Mouse (Mus musculus) liver, postnatal 0 days (tissue): ENCODE results near the gene Olfr223. TPM values are rescaled to one million over a fixed set of nuclear protein-coding genes. Genes with fewer than 3 reads are reported as not detected.

Source experiments
- ATAC-seq: fragments of 200-750 bp; cut with Nextera tagmentation; 2 replicates; pipeline ENCODE4 v1.8.0; 2017; ENCODE audit warnings: mild to moderate bottlenecking, moderate library complexity
- DNase-seq: peaks from one replicate; pipeline ENCODE4 v3.0.0-alpha.2; 2016
- H3K27ac ChIP-seq: fragments of 300-500 bp; sonication (generic); 2 replicates; pipeline ENCODE4 v1.5.1; 2014; ENCODE audit warnings: antibody characterized with exemption, moderate library complexity, mild to moderate bottlenecking, low read depth
- H3K27me3 ChIP-seq: fragments of 300-500 bp; sonication (generic); 2 replicates; pipeline ENCODE4 v1.6.1; 2014; ENCODE audit warnings: low read length, control low read depth, mixed read lengths; ENCODE audit not compliant: insufficient read depth
- H3K36me3 ChIP-seq: fragments of 300-500 bp; sonication (generic); replicated peaks from 2 replicates; pipeline ENCODE4 v1.6.1; 2014; ENCODE audit warnings: mild to moderate bottlenecking, control low read depth, low read length, moderate library complexity, mixed read lengths; ENCODE audit not compliant: insufficient read depth
- H3K4me1 ChIP-seq: fragments of 300-500 bp; sonication (generic); 2 replicates; pipeline ENCODE4 v1.6.1; 2014; ENCODE audit warnings: antibody characterized with exemption, mild to moderate bottlenecking, control low read depth; ENCODE audit not compliant: insufficient read depth
- H3K4me2 ChIP-seq: fragments of 300-500 bp; sonication (generic); 2 replicates; pipeline ENCODE4 v1.6.1; 2014; ENCODE audit warnings: low read depth, mild to moderate bottlenecking, low read length, moderate library complexity, mixed read lengths
- H3K4me3 ChIP-seq: fragments of 300-500 bp; sonication (generic); 2 replicates; pipeline ENCODE4 v1.5.1; 2014; ENCODE audit warnings: low read depth, low read length
- H3K9ac ChIP-seq: fragments of 300-500 bp; sonication (generic); replicated peaks from 2 replicates; pipeline ENCODE4 v1.6.1; 2014; ENCODE audit warnings: mild to moderate bottlenecking, moderate library complexity
- H3K9me3 ChIP-seq: fragments of 300-500 bp; sonication (generic); 2 replicates; pipeline ENCODE4 v1.6.1; 2016; ENCODE audit warnings: mild to moderate bottlenecking, control low read depth, low read length, mixed read lengths
- CTCF ChIP-seq: sonication (generic); IDR thresholded peaks from 2 replicates; pipeline ENCODE4 v1.5.1; 2016; ENCODE audit warnings: antibody characterized with exemption, low read depth
- EP300 ChIP-seq: IDR thresholded peaks from 2 replicates; pipeline ENCODE4 v1.6.1; 2016; ENCODE audit warnings: antibody characterized with exemption, low read depth, mild to moderate bottlenecking
- WGBS: fragments of 180-500 bp; shearing (Covaris S2); extraction: QIAGEN DNeasy Blood & Tissue Kit; methylation state at CpG from one replicate; pipeline ENCODE4 v1.1.7; 2014; ENCODE audit not compliant: insufficient replicate concordance; 5-methylcytosine and 5-hydroxymethylcytosine counted together
- polyA plus RNA-seq: library from polyadenylated mRNA; unstranded; fragments of >200 nt; fragmentation: Nextera tagmentation; extraction: Ambion mirVana; gene quantifications from 2 replicates; pipeline ENCODE4 v1.2.1, GENCODE M21; 2015

Olfr223 gene
- polyA plus RNA-seq, 1 experiment from 2014 or later, result not detected

DNA sequence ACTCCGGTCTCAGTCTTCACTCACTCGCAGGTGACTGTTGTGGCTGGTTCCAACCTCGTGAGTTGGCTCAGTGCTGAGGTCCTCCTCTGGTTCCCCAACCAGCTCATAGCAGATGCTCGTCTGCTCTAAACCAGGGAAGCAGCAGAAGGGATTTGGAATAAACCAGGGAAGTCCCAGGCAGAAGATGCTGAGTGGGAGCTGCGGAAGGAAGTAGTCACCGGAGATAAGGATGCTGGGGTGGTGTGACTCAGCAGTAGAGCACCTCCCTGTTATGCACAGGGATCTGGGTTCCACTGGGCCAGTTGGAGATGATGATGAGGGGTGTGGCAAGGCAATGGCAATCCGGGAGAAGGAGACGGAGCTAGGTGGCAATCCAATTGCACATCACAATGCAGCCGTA lies 49.1 kb downstream of the Olfr223 start:
- Histone ChIP-seq H3K4me2 (peak overlapping the region; percentile 27; the same call in 1 of the 2 replicates), H3K9me3 (no peaks in the 10 kb centered on the region), H3K27me3 (no peaks in the 10 kb centered on the region), H3K9ac (no peak overlapping the region), H3K4me1 (peaks cover 16% of the 10 kb centered on the region), H3K36me3 (no peaks in the 10 kb centered on the region), H3K27ac (no peak overlapping the region), H3K4me3 (no peak overlapping the region; the same call in 1 of the 2 replicates)
- DNase-seq (no peak), ATAC-seq (no peak)
- WGBS, result 66% methylated on average over 9 of the region's 9 CpGs
- TF ChIP-seq EP300, result no peak
- no peak for TF ChIP-seq CTCF

DNA sequence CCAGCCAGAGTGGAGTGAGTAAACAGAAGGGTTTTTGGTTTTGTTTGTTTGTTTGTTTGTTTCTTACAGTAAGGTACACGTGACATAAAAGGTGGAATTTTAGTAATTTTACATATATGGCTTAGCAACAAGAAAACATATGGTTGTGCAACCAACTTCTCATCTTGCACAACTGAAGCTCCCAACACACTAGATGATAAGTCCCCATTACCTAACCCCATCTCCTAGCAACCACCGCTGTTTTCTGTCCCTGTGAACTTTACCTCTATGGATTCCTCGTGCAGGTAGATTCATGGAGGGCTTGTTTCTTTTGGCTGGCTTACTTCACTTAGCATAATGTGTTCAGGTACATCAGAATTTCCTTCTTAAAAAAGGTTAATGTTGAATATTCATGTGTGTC lies 49.7 kb downstream of the Olfr223 start:
- H3K27me3 ChIP-seq, result no peaks in the 10 kb centered on the region
- H3K4me2 ChIP-seq, result peak overlapping the region; percentile 27
- H3K4me1 ChIP-seq, result peaks cover 16% of the 10 kb centered on the region
- H3K27ac ChIP-seq, result 0 out of 2 replicates have a peak overlapping the region, but pooled peaks have one; percentile 32
- ATAC-seq (peak; percentile 87), DNase-seq (peak; percentile 50)
- H3K4me3 ChIP-seq, result no peak overlapping the region; the same call in 1 of the 2 replicates
- H3K36me3 ChIP-seq, result no peaks in the 10 kb centered on the region
- TF ChIP-seq CTCF, result no peak
- peak; percentile 26; the same call in 1 of the 2 replicates for TF ChIP-seq EP300
- 35% methylated on average over 3 of the region's 3 CpGs for WGBS
- H3K9me3 ChIP-seq, result no peaks in the 10 kb centered on the region
- no peak overlapping the region for H3K9ac ChIP-seq

DNA sequence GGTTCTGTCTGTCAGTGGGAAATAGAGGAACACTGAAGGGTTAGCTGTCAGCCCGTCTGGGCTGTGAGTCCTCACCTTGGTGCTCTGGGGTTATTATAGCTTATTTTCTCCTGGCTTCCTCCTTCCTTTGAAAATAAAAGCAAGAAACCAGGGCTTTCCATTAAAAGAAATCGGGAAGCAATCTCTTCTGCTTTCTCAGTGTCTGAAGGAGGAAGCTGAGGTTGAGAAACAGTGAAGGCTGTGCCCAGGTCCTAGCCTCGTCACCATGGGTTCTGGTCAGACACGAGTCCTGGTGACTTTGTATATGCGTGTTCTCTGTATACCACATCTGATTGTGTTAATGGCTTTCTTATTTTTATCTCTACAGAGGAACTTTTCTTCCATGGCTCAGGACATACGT lies 50.6 kb downstream of the Olfr223 start:
- peak; percentile 41 for ATAC-seq
- no peak for DNase-seq
- WGBS, result 29% methylated on average over 6 of the region's 6 CpGs

DNA sequence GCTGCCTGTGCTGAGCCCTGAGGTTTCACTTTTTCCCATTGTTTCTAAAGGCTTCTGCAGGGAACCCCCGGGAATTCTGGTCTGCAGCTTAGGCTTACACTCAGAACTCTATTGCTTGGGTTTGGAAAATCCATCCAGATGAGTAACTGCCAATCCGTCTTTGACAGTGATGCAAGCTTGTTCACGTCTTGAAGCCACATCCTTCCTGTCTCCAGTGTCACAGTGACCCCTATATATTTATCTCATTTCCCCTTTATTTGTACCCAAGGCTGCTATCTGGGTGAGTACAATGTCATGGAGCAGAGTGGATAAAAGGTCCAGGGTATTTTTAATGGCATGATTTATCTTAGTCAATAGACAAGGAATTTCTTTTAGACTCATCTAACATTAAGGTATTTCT lies 51.8 kb downstream of the Olfr223 start, which contains the start of gene Nlrp3:
Gene Nlrp3, plus strand, starts transcription at position 245 of the 400 bp plus-strand sequence.
- Histone ChIP-seq H3K4me1 (peaks cover 16% of the 10 kb centered on the region), H3K4me2 (peak within 1 kb of the TSS; percentile 22; the same call in 1 of the 2 replicates), H3K36me3 (no peaks in the 10 kb centered on the region), H3K27ac (peak within 1 kb of the TSS; percentile 60), H3K9me3 (no peaks in the 10 kb centered on the region), H3K9ac (no peak within 1 kb of the TSS), H3K27me3 (no peaks in the 10 kb centered on the region), H3K4me3 (no peak within 1 kb of the TSS)
- WGBS, result 25% methylated on average over 3 of the region's 3 CpGs
- DNase-seq (no peak), ATAC-seq (no peak)
- TF ChIP-seq CTCF (no peak), EP300 (0 out of 2 replicates have a peak, but pooled peaks have one; percentile 24)

More for the DNA sequence above, 50.6 kb downstream of the Olfr223 start:
- peak overlapping the region; percentile 60 for H3K27ac ChIP-seq
- TF ChIP-seq EP300, result no peak
- TF ChIP-seq CTCF, result no peak
- H3K27me3 ChIP-seq, result no peaks in the 10 kb centered on the region
- no peaks in the 10 kb centered on the region for H3K36me3 ChIP-seq
- no peaks in the 10 kb centered on the region for H3K9me3 ChIP-seq
- H3K9ac ChIP-seq, result no peak overlapping the region
- H3K4me1 ChIP-seq, result peaks cover 16% of the 10 kb centered on the region
- no peak overlapping the region for H3K4me2 ChIP-seq
- no peak overlapping the region for H3K4me3 ChIP-seq

DNA sequence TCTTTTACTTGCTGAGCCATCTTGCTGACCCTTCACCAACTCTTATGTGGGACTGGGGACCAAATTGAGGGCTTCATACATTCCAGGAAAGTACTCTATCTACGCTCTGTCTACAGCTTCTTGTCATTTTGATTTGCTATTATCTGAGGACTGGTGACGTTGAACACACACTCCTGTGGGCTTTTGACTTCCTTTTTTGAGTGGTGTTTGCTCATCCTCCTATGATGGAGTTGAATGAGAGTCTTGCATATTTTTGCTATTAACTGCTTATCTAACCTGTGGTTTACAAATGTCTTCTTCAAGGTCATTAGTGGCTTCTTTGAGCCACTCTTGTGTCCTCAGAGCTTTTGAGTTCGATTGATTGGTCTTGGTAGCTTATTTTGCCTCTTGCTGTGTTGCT lies 53.0 kb downstream of the Olfr223 start:
- H3K36me3 ChIP-seq, result no peaks in the 10 kb centered on the region
- DNase-seq, result no peak
- no peak overlapping the region for H3K9ac ChIP-seq
- no peaks in the 10 kb centered on the region for H3K27me3 ChIP-seq
- H3K4me3 ChIP-seq, result no peak overlapping the region
- no peak for ATAC-seq
- H3K4me2 ChIP-seq, result no peak overlapping the region
- H3K27ac ChIP-seq, result no peak overlapping the region
- WGBS, result 29% methylated on average over 3 of the region's 3 CpGs
- peaks cover 16% of the 10 kb centered on the region for H3K4me1 ChIP-seq
- no peaks in the 10 kb centered on the region for H3K9me3 ChIP-seq
- TF ChIP-seq CTCF (no peak), EP300 (no peak)

Other genes with a start within 250 kb of the Olfr223 start
- gene Prss38, start 217.6 kb downstream of the Olfr223 start, polyA plus RNA-seq, result not detected in 2 replicates
- 3.2 and 3.6 TPM in 2 replicates for gene Jmjd4, start 143.2 kb downstream of the Olfr223 start, polyA plus RNA-seq
- 32.4 and 33.5 TPM in 2 replicates for gene Snap47, start 142.1 kb downstream of the Olfr223 start, polyA plus RNA-seq
- gene Zfp867, start 120.8 kb downstream of the Olfr223 start, polyA plus RNA-seq, result 1.4 and 1.5 TPM in 2 replicates
- gene Zkscan17, start 66.5 kb downstream of the Olfr223 start, polyA plus RNA-seq, result 5.2 and 5.4 TPM in 2 replicates
- 0.80 and 0.91 TPM in 2 replicates for gene Nlrp3, start 51.7 kb downstream of the Olfr223 start, polyA plus RNA-seq
- gene Olfr222, start 17.1 kb downstream of the Olfr223 start, polyA plus RNA-seq, result not detected in 2 replicates
- gene Mprip, start 68.0 kb upstream of the Olfr223 start, polyA plus RNA-seq, result 14.2 and 14.3 TPM in 2 replicates
- gene Pld6, start 194.4 kb upstream of the Olfr223 start, polyA plus RNA-seq, result 1.7 and 2.0 TPM in 2 replicates
- gene Flcn, start 216.7 kb upstream of the Olfr223 start, polyA plus RNA-seq, result 11.3 and 13.9 TPM in 2 replicates
- gene Nt5m, start 246.2 kb upstream of the Olfr223 start, polyA plus RNA-seq, result 16.0 and 16.4 TPM in 2 replicates
- gene Cops3, start 246.5 kb upstream of the Olfr223 start, polyA plus RNA-seq, result 58.0 and 60.5 TPM in 2 replicates